Mouse (Mus musculus) cortical plate, adult 2 months (tissue): ENCODE measurements around the gene Srd5a1. TPM values are rescaled to one million over a fixed set of nuclear protein-coding genes. Genes with fewer than 3 reads are reported as not detected.
"Not testable (repeated sequence)": the region's sequence is repeated elsewhere in the genome, so short reads cannot be mapped to it uniquely, and the experiment has no call there.

Experiments
- H3K27ac ChIP-seq: fragments of 200-500 bp; 2 replicates; pipeline ENCODE4 v1.5.1; 2012; ENCODE audit warnings: low read length, control low read depth, inconsistent platforms; ENCODE audit not compliant: insufficient read depth
- H3K4me1 ChIP-seq: fragments of 200-500 bp; 2 replicates; pipeline ENCODE4 v1.6.1; 2011; ENCODE audit warnings: low read length; ENCODE audit not compliant: control insufficient read depth, insufficient read depth
- H3K4me3 ChIP-seq: fragments of 200-500 bp; 2 replicates; pipeline ENCODE4 v1.5.1; 2011; ENCODE audit warnings: mild to moderate bottlenecking, low read length, control low read depth; ENCODE audit not compliant: insufficient read depth
- CTCF ChIP-seq: fragments of 200-500 bp; IDR thresholded peaks from 2 replicates; pipeline ENCODE4 v1.5.1; 2011; ENCODE audit warnings: mild to moderate bottlenecking, control low read depth, low read length; ENCODE audit not compliant: insufficient read depth; ENCODE audit errors: extremely low read depth
- POLR2A ChIP-seq: fragments of 200-500 bp; IDR thresholded peaks from 2 replicates; pipeline ENCODE4 v1.6.1; 2011; ENCODE audit warnings: mild to moderate bottlenecking, low read length, control low read depth; ENCODE audit not compliant: insufficient read depth; ENCODE audit errors: extremely low read depth
- polyA plus RNA-seq: library from polyadenylated mRNA; depleted of rRNA; stranded (reverse); fragments of >200 nt; gene quantifications from 2 replicates; pipeline ENCODE4 v1.2.3, GENCODE M21; 2012

Srd5a1 gene
- polyA plus RNA-seq, 1 experiment: 14.7 TPM

GRCm38 (mm10) chr13:69630576-69630975 is 19.3 kb upstream of the Srd5a1 start:
- no peak for TF ChIP-seq CTCF
- H3K4me3 ChIP-seq: no peak overlapping the region
- no peak overlapping the region for H3K27ac ChIP-seq
- no peaks in the 10 kb centered on the region for H3K4me1 ChIP-seq

- TF ChIP-seq POLR2A (no peak), CTCF (no peak)
- H3K4me3 ChIP-seq: no peak overlapping the region
- H3K4me1 ChIP-seq: no peaks in the 10 kb centered on the region
- H3K27ac ChIP-seq: no peak overlapping the region
Observed at GRCm38 (mm10) chr13:69627941-69628340, 16.7 kb upstream of the Srd5a1 start.

DNA sequence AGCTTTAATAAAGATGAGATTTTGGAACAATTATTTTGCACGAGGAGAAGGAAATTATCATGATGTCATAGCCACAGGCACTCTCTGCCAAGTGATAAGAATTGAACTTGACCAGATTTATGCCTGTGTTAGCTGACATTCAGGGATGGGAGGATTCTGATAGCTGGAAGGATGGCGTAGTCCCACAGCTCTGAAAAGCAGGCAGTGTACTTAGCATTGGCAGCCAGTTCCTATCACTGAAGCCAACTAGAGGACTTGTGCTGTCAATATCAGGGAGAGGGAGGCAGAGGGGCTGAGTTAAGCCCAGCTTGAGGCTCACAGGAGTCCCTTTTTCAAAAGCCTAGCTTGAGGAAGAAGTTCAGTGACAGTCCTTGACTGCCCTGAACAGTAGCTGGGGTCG is 13.3 kb upstream of the Srd5a1 start:
- H3K4me1 ChIP-seq: no peaks in the 10 kb centered on the region
- no peak overlapping the region for H3K27ac ChIP-seq
- TF ChIP-seq CTCF (no peak), POLR2A (no peak)
- no peak overlapping the region for H3K4me3 ChIP-seq

- no peak for TF ChIP-seq CTCF
- H3K27ac ChIP-seq: no peak overlapping the region
- no peaks in the 10 kb centered on the region for H3K4me1 ChIP-seq
- H3K4me3 ChIP-seq: no peak overlapping the region
Observed at GRCm38 (mm10) chr13:69623843-69624242, 12.6 kb upstream of the Srd5a1 start.

DNA sequence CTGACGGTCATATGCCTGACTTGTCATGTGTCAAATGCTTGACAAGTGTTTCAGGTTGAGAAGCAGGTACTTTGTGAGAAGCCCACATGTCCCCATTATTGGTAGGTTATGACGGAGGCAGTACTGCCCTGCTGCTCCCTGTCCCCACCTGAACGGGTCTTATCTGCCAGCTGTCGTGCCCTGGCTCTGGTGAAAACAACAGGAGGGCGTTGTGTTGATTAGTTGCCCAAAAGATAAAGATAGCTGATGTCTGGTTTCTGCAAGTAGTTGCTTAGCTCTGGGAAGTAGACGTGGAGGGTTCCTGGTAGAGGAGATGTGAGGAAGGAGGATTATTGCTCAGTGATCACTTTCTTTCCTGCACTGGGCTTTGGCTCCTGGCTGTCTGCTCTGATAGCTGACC is 5.5 kb upstream of the Srd5a1 start:
- Histone ChIP-seq H3K4me1 (no peaks in the 10 kb centered on the region), H3K27ac (no peak overlapping the region), H3K4me3 (no peak overlapping the region)
- TF ChIP-seq CTCF (no peak), POLR2A (no peak)

DNA sequence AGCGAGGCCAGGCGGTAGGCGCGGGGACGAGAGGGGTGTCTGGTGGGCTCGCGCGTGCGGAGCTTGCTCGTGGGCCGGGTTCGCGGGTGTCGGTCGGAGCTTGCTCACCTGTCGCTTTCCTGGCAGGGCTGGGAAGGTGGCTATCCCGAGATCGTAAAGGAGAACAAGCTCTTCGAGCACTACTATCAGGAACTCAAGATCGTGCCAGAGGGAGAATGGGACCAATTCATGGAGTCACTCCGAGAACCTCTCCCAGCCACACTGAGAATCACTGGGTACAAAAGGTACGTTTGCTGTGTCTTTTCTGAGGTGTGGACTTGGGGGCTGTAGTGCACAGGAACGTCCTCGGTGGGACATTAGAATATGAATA is 918 bp upstream of the Srd5a1 start:
- no peak for TF ChIP-seq CTCF
- no peak for TF ChIP-seq POLR2A
- peak overlapping the region; percentile 59 for H3K4me3 ChIP-seq
- H3K27ac ChIP-seq: no peak overlapping the region
- 0 out of 2 replicates have a peak, but pooled peaks cover 2% of the 10 kb centered on the region for H3K4me1 ChIP-seq

GRCm38 (mm10) chr13:69610751-69611397 is 368 bp downstream of the Srd5a1 start:
- H3K4me1 ChIP-seq: 0 out of 2 replicates have a peak, but pooled peaks cover 2% of the 10 kb centered on the region
- no peak overlapping the region for H3K27ac ChIP-seq
- peak overlapping the region; percentile 59 for H3K4me3 ChIP-seq
- TF ChIP-seq CTCF: no peak
- TF ChIP-seq POLR2A: no peak

DNA sequence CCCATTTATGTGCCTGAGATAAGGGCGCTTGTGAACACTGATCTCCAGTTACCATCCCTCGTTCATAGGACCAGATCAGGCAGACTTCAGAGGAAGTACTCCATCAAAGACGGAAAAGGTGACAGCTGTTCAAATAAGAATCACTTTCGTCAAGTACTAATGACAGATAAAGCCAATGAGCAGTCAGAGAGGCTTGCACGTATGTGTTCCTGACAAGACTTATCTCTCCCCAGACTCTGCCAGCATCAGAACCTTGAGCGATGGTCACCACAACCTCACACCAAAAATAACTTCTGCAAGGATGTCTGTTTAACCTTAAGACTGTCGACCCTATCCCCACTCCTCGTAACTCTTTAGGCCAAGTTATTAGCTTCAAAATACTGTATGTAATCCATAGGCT is 2.5 kb downstream of the Srd5a1 start:
- TF ChIP-seq POLR2A (no peak), CTCF (no peak)
- H3K4me3 ChIP-seq: no peak overlapping the region
- no peak overlapping the region for H3K27ac ChIP-seq
- H3K4me1 ChIP-seq: 0 out of 2 replicates have a peak, but pooled peaks cover 2% of the 10 kb centered on the region

- no peak overlapping the region for H3K27ac ChIP-seq
- no peak overlapping the region for H3K4me3 ChIP-seq
- H3K4me1 ChIP-seq: 0 out of 2 replicates have a peak, but pooled peaks cover 2% of the 10 kb centered on the region
- no peak for TF ChIP-seq POLR2A
- no peak for TF ChIP-seq CTCF
Observed at GRCm38 (mm10) chr13:69604670-69605069, 6.6 kb downstream of the Srd5a1 start.

DNA sequence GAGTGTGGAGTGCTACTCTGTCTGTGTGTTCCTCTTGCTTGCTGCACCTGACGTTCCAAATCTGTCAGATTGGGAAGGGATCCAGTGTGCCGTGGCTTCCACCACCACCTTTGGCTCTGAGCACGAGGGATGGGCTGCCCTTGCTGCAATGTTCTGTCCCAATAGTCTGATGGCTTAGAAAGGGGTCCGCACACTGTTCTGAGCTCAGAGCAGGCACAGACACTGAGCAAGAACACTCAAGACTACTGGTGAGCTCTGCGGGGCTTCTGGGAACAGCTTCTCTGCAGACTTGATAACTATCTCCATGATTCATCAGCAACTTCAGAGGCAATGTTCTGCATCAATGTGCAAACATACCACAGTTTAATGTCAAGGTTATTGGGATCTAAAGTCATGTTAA is 9.9 kb downstream of the Srd5a1 start:
- Histone ChIP-seq H3K4me3 (no peak overlapping the region), H3K27ac (no peak overlapping the region), H3K4me1 (0 out of 2 replicates have a peak, but pooled peaks cover 2% of the 10 kb centered on the region)
- TF ChIP-seq CTCF (no peak), POLR2A (no peak)

- H3K27ac ChIP-seq, H3K4me3 ChIP-seq, H3K4me1 ChIP-seq: not testable (repeated sequence)
Observed at GRCm38 (mm10) chr13:69600863-69601262, 10.4 kb downstream of the Srd5a1 start.
